Mouse (Mus musculus): ENCODE data around the gene Tmprss11f.
"Not testable (repeated sequence)": the region's sequence is repeated elsewhere in the genome, so short reads cannot be mapped to it uniquely, and the experiment has no call there.

Tmprss11f gene

GRCm38 (mm10) chr5:86632324-86632723, at the start of gene Tmprss11f:
Tmprss11f (minus strand) TSS chr5:86632424.
- DNase-seq (ENCODE audit: low spot score in 2 of 2), result no peak

GRCm38 (mm10) chr5:86676262-86676661, 44.0 kb upstream of the Tmprss11f start, which contains the start of gene Tmprss11b:
Tmprss11b (minus strand) TSS chr5:86676362.
- no peak for DNase-seq (ENCODE audit: low spot score in 2 of 2)

DNA sequence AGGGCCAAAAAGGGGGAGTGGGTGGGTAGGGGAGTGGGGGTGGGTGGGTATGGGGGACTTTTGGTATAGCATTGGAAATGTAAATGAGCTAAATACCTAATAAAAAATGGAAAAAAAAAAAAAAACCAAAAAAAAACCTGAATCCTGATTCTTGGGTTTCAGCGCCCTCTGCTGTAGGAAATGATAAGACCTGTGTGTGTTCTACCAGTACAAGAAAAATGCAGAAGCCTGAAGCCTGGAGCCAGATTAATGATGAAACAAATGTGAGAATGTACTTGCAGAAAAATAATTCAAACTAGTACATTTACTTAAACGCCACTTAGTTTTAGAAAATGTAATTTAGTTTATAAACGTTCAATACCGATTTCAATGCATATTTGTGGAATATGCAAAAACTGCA, 17.0 kb upstream of the Tmprss11f start:
- DNase-seq (ENCODE audit: low spot score in 2 of 2), result not testable (repeated sequence)

GRCm38 (mm10) chr5:86640795-86641194, 8.6 kb upstream of the Tmprss11f start:
- no peak for DNase-seq (ENCODE audit: low spot score in 2 of 2)

GRCm38 (mm10) chr5:86630700-86631099, 1.5 kb downstream of the Tmprss11f start:
- DNase-seq (ENCODE audit: low spot score in 2 of 2), result no peak

GRCm38 (mm10) chr5:86621778-86622177, 10.4 kb downstream of the Tmprss11f start:
- DNase-seq (ENCODE audit: low spot score in 2 of 2), result no peak

GRCm38 (mm10) chr5:86585896-86586295, 46.3 kb downstream of the Tmprss11f start:
- DNase-seq (ENCODE audit: low spot score in 2 of 2), result no peak

- DNase-seq (ENCODE audit: low spot score in 2 of 2), result no peak
Observed at GRCm38 (mm10) chr5:86582618-86583017, 49.6 kb downstream of the Tmprss11f start.

DNA sequence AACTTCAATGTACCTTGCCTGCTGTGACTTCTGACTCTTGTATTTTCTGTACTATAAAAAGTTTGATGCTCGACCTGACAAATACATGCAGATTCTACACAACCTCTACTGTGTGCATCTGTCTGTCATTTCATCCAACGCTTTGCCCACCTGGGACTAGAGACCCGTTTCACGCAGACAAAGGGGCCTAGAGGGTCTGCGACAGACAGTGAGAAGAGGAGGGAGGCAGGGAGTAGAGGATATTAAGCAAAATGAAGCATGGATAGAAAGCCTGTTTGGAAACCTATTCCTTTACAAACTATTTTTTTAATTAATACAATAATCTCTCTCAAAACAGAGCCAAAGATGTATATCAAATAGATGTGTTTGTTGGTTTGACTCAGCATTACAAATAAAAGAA, 50.2 kb downstream of the Tmprss11f start:
- DNase-seq (ENCODE audit: low spot score in 2 of 2), result no peak

DNA sequence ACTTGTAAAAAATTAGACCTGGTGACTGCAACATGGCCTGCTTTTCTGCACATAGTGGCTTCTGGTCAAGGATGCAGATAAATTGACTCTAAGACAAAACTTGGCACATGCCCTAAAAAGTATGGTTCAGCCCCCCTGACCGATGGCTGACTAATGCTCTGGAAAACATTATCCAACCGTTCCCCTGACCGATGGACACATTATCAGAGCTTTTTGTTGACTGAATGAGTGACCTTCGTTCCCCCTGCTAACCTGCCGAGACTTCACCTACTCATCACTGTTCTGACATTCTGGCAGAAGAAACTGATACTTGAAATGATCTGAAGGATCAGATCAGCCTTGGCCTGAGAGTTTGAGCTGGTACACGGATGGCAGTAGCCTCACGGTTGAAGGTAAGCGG, 53.5 kb downstream of the Tmprss11f start:
- not testable (repeated sequence) for DNase-seq (ENCODE audit: low spot score in 2 of 2)

- no peak for DNase-seq (ENCODE audit: low spot score in 2 of 2)
Observed at GRCm38 (mm10) chr5:86546693-86547092, 85.5 kb downstream of the Tmprss11f start.

DNA sequence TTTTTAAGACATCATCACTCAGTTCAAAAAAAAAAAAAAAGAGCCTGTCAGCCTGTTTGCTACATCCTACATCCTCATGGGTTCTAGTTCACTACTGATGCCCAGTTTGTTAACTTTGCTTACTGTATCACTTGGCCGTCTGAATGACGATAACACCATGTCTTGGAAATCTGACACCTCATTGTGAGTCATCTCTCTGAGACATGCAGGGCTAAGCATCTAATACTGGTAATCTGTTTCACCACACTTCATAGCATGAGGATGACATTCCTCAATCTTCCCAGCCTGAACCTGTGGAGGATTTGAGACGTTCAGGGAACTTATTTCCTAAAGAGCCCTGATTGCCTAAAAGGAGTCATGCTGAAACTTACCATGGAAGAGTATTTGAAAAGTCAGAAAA, 91.6 kb downstream of the Tmprss11f start:
- DNase-seq (ENCODE audit: low spot score in 2 of 2), result no peak

GRCm38 (mm10) chr5:86528725-86529124, 103.5 kb downstream of the Tmprss11f start:
- no peak for DNase-seq (ENCODE audit: low spot score in 2 of 2)

DNA sequence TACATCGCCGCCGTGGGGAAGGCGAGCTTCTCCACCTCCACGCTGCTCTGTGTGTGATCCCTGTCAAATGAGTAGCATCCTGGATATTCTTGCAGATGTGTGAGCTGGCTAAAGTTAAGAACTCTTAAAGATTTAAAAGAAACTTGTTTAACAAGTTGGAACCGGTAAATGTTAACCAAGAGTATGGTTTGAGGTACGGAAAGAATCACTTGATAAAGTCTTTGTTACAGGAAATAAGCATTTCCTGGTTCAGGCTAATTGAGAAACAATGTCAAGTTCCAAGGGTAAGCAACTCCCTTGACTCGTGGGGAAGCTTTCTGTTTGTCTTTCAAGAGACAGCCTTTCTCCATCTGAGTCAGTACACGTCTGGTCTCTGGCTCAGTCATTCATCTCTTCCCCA, 113.7 kb downstream of the Tmprss11f start, which contains the start of gene Tmprss11g:
TSS of gene Tmprss11g (minus strand) at position 101 of the 400 bp plus-strand sequence.
- DNase-seq (ENCODE audit: low spot score in 2 of 2), result no peak

DNA sequence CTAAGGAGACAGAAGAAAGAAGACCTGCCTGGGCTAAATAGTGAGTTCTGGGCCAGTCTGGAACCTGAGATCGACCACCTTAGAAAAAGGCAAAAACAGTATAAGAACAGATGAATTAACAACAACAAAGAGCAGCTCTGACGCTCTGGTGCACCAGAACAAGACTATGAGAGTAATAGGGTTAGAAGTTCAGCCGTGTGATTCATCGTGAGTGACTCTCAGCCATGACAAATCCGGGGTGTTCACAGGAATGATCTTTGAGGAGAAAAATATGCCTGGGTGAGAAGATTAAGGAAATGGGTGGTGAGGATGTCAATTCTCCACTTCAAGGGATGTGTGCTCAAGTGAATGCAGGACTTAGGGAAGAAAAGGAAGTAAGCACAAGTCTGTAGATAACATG, 120.7 kb downstream of the Tmprss11f start:
- no peak for DNase-seq (ENCODE audit: low spot score in 2 of 2)

DNA sequence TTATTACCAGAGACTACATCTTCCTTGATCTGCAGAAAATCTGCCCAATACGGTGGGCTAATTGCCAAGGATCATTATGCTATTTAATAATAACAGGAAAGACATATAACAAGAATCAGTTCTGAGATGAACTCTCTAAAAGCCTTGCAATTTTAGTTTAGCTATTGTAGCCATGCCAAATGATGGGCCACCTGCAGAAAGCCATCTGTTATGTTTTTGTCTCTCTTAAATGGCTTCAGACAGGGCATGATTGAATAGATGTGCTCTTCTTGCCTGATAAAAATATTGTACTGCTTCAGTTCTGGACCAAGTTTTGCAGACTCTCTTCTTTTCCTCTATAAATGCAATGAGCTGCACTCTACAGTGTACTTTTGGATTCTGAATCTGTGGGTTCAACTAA, 138.8 kb downstream of the Tmprss11f start:
- no peak for DNase-seq (ENCODE audit: low spot score in 2 of 2)

- no peak for DNase-seq (ENCODE audit: low spot score in 2 of 2)
Observed at GRCm38 (mm10) chr5:86482562-86482961, 149.7 kb downstream of the Tmprss11f start.

- no peak for DNase-seq (ENCODE audit: low spot score in 2 of 2)
Observed at GRCm38 (mm10) chr5:86482031-86482430, 150.2 kb downstream of the Tmprss11f start.

GRCm38 (mm10) chr5:86473859-86474258, 158.4 kb downstream of the Tmprss11f start:
- no peak for DNase-seq (ENCODE audit: low spot score in 2 of 2)

Measured in thymus, postnatal 10 days (tissue).